8 mouse cellular contexts compared by ENCODE assay signal in genomic region chr10:63386991-63387390, GRCm38 (mm10). TPM values are rescaled to one million over a fixed set of nuclear protein-coding genes. Genes with fewer than 3 reads are reported as not detected.
DNase-seq lines count a peak whose midpoint lies in the region; ATAC-seq and TF ChIP-seq lines count a peak whose summit lies in the region.

No protein-coding gene starts in this region.

- in situ Hi-C loops in CH12.LX (cut with MboI; ENCODE audit: low pct_ligation_motif_present, low pct_unique_long_range_greater_than_20kb, low sequenced_read_pairs): no loop called here

- H3K4me3 ChIP-seq in CH12.LX (replicated peaks in 1 of 3; ENCODE audit: low read depth in 2 of 3, low read length in 2 of 3, poor library complexity in 1 of 3): peak overlapping the region in 1 of 3 experiments; percentile 34
- peak overlapping the region; percentile 58 for H3K4me3 ChIP-seq in forebrain, embryonic 14.5 days (ENCODE audit: low read depth, low read length)
- H3K4me3 ChIP-seq in liver, embryonic 13.5 days (replicated peaks): peak overlapping the region; percentile 66

- no peak overlapping the region for H3K27ac ChIP-seq in CH12.LX (ENCODE audit: insufficient read depth, low read depth)
- H3K27ac ChIP-seq in forebrain, embryonic 14.5 days (ENCODE audit: low read depth, low read length): no peak overlapping the region
- H3K27ac ChIP-seq in liver, embryonic 13.5 days: peak overlapping the region; percentile 78

- peak; percentile 13 for DNase-seq in heart, adult 11 months
- DNase-seq in heart, postnatal 25 days (ENCODE audit: low spot score): no peak
- DNase-seq in CH12.LX (ENCODE audit: extremely low read depth): no peak
- peak; percentile 36 for DNase-seq in forebrain, embryonic 14.5 days (ENCODE audit: low spot score)
- no peak for DNase-seq in liver, embryonic 13.5 days
- no peak for DNase-seq in urinary bladder, postnatal 4 days (ENCODE audit: low spot score in 2 of 2)
- DNase-seq in layer of hippocampus, adult 9-11 months: no peak

- no peak for TF ChIP-seq CTCF in CH12.LX (conservative IDR thresholded peaks at IDR 0.05 in 1 of 2, IDR thresholded peaks at IDR 0.05 in 1 of 2; ENCODE audit: low read depth in 2 of 2, low read length in 2 of 2)

- TF ChIP-seq EP300 in CH12.LX (IDR thresholded peaks at IDR 0.05; ENCODE audit: low read length): no peak

- 2% methylated on average over 10 of the region's 10 CpGs for WGBS in forebrain, embryonic 14.5 days
- 3% methylated on average over 10 of the region's 10 CpGs for WGBS in liver, embryonic 13.5 days (ENCODE audit: insufficient replicate concordance)

- TF ChIP-seq RAD21 in CH12.LX (IDR thresholded peaks at IDR 0.05; ENCODE audit: low read depth, low read length): no peak

- no peaks in the 10 kb centered on the region for H3K36me3 ChIP-seq in CH12.LX (replicated peaks in 1 of 2; ENCODE audit: control insufficient read depth in 1 of 2, insufficient read depth in 1 of 2, low read length in 1 of 2)
- H3K36me3 ChIP-seq in forebrain, embryonic 14.5 days (ENCODE audit: control insufficient read depth, insufficient read depth, low read length): no peaks in the 10 kb centered on the region
- no peaks in the 10 kb centered on the region for H3K36me3 ChIP-seq in liver, embryonic 13.5 days

- intact Hi-C loops in heart, postnatal 25 days (cut with DNase I): loop anchor here (5.0 kb wide), 1 partner anchor 40 kb away; no protein-coding TSS in a partner anchor

- ATAC-seq in forebrain, embryonic 14.5 days: no peak
- no peak for ATAC-seq in liver, embryonic 13.5 days (ENCODE audit: low read depth)
- ATAC-seq in megakaryocyte-erythroid progenitor cell, adult 5-6 weeks (replicated peaks; ENCODE audit: low FRiP score, low TSS enrichment, poor library complexity, severe bottlenecking): no peak

- H3K27me3 ChIP-seq in CH12.LX (replicated peaks): no peaks in the 10 kb centered on the region
- H3K27me3 ChIP-seq in forebrain, embryonic 14.5 days (replicated peaks; ENCODE audit: control insufficient read depth, insufficient read depth, low read length): no peaks in the 10 kb centered on the region
- H3K27me3 ChIP-seq in liver, embryonic 13.5 days: no peaks in the 10 kb centered on the region

- no peaks in the 10 kb centered on the region for H3K9me3 ChIP-seq in CH12.LX (replicated peaks; ENCODE audit: low read length)
- no peaks in the 10 kb centered on the region for H3K9me3 ChIP-seq in forebrain, embryonic 14.5 days (replicated peaks; ENCODE audit: control insufficient read depth, low read length)
- no peaks in the 10 kb centered on the region for H3K9me3 ChIP-seq in liver, embryonic 13.5 days (replicated peaks)

- H3K79me2 ChIP-seq in CH12.LX (replicated peaks; ENCODE audit: control insufficient read depth, extremely low read depth, insufficient read depth, poor library complexity, severe bottlenecking): no peaks in the 10 kb centered on the region

- peak overlapping the region; percentile 4; the same call in 1 of the 2 replicates for H3K9ac ChIP-seq in CH12.LX (ENCODE audit: insufficient read depth, low read depth)
- H3K9ac ChIP-seq in forebrain, embryonic 14.5 days (ENCODE audit: low read length): peak overlapping the region; percentile 67
- H3K9ac ChIP-seq in liver, embryonic 13.5 days: peak overlapping the region; percentile 75

- H3K4me2 ChIP-seq in CH12.LX (ENCODE audit: insufficient read depth, low read depth, poor library complexity, severe bottlenecking): peak overlapping the region; percentile 40
- peak overlapping the region; percentile 77 for H3K4me2 ChIP-seq in forebrain, embryonic 14.5 days (ENCODE audit: low read length)
- H3K4me2 ChIP-seq in liver, embryonic 13.5 days: peak overlapping the region; percentile 78

- dilution Hi-C loops in CH12.LX (cut with MboI; ENCODE audit: extremely low pct_ligation_motif_present, extremely low pct_unique_long_range_greater_than_20kb, low sequenced_read_pairs): no loop called here

- H3K4me1 ChIP-seq in CH12.LX (ENCODE audit: control insufficient read depth in 1 of 2, insufficient read depth in 2 of 2): peaks cover 0 to 7% of the 10 kb centered on the region in 2 experiments; a peak in 2 of 4 replicates
- H3K4me1 ChIP-seq in forebrain, embryonic 14.5 days (ENCODE audit: control insufficient read depth, insufficient read depth, low read length): no peaks in the 10 kb centered on the region
- peaks cover 16% of the 10 kb centered on the region for H3K4me1 ChIP-seq in liver, embryonic 13.5 days (replicated peaks)

- TF ChIP-seq POLR2A in CH12.LX (IDR thresholded peaks at IDR 0.05; ENCODE audit: low read depth, low read length): no peak

TF ChIP-seq in CH12.LX, 34 proteins besides CTCF, POLR2A, EP300 and RAD21:
- TF ChIP-seq SIN3A (IDR thresholded peaks at IDR 0.05; ENCODE audit: low read length): no peak
- no peak for TF ChIP-seq JUN (IDR thresholded peaks at IDR 0.05; ENCODE audit: insufficient read depth, low read depth, low read length)
- TF ChIP-seq ELF1 (IDR thresholded peaks at IDR 0.05; ENCODE audit: low read depth, low read length): no peak
- no peak for TF ChIP-seq PAX5 (IDR thresholded peaks at IDR 0.05; ENCODE audit: low read length)
- no peak for TF ChIP-seq BHLHE40 (IDR thresholded peaks at IDR 0.05; ENCODE audit: low read depth, low read length)
- no peak for TF ChIP-seq E2F4 (IDR thresholded peaks at IDR 0.05; ENCODE audit: insufficient replicate concordance, low read depth, low read length)
- no peak for TF ChIP-seq ZMIZ1 (IDR thresholded peaks at IDR 0.05; ENCODE audit: low read depth, low read length)
- TF ChIP-seq SMC3 (IDR thresholded peaks at IDR 0.05; ENCODE audit: low read depth, low read length): no peak
- TF ChIP-seq HCFC1 (IDR thresholded peaks at IDR 0.05; ENCODE audit: low read depth, low read length): no peak
- no peak for TF ChIP-seq RCOR1 (conservative IDR thresholded peaks at IDR 0.05; ENCODE audit: low read depth, low read length)
- no peak for TF ChIP-seq USF2 (conservative IDR thresholded peaks at IDR 0.05; ENCODE audit: low read depth, low read length)

RNA-seq across cellular contexts. Expression of gene Dnajc12, which starts 4.7 kb away (rescaled TPM):
- total RNA-seq in heart, postnatal 25 days (2021): 10 to 100 TPM in 1 of 2 experiments, 1 to 10 TPM in 1; 8.7 to 11.2 TPM
- total RNA-seq in CH12.LX (2012; rRNA removed) (3.7 and 3.8 TPM in 2 replicates), CH12.LX (2014; rRNA removed) (0.83 and 2.4 TPM in 2 replicates)
- 1.3 and 1.5 TPM in 2 replicates for polyA plus RNA-seq in CH12.LX (2012; ENCODE audit: insufficient read length, low read depth)
- polyA plus RNA-seq in forebrain, embryonic 14.5 days (2014; fragmentation: Nextera tagmentation; extraction: Ambion mirVana): 9.8 and 11.2 TPM in 2 replicates
- polyA plus RNA-seq in liver, embryonic 13.5 days (2015; fragmentation: Nextera tagmentation; extraction: Ambion mirVana): 16.5 and 18.1 TPM in 2 replicates
- 0.68 and 1.0 TPM in 2 replicates for total RNA-seq in megakaryocyte-erythroid progenitor cell, adult 5-6 weeks (2014; fragmentation: Nextera tagmentation)
- 2.5 and 2.8 TPM in 2 replicates for total RNA-seq in megakaryocyte-erythroid progenitor cell, adult 5-6 weeks (2017)

RNA-seq across cellular contexts. Expression of gene Sirt1, which starts 5.5 kb away (rescaled TPM):
- 10 to 100 TPM in 1 of 2 experiments, 1 to 10 TPM in 1; 9.9 to 12.0 TPM for total RNA-seq in heart, postnatal 25 days (2021)
- total RNA-seq in CH12.LX (2012; rRNA removed): 11.5 and 15.6 TPM in 2 replicates
- total RNA-seq in CH12.LX (2014; rRNA removed): 24.7 and 28.9 TPM in 2 replicates
- polyA plus RNA-seq in CH12.LX (2012; ENCODE audit: insufficient read length, low read depth): 15.7 and 17.4 TPM in 2 replicates
- 5.6 and 6.2 TPM in 2 replicates for polyA plus RNA-seq in forebrain, embryonic 14.5 days (2014; fragmentation: Nextera tagmentation; extraction: Ambion mirVana)
- 3.1 and 3.3 TPM in 2 replicates for polyA plus RNA-seq in liver, embryonic 13.5 days (2015; fragmentation: Nextera tagmentation; extraction: Ambion mirVana)
- total RNA-seq in megakaryocyte-erythroid progenitor cell, adult 5-6 weeks (2014; fragmentation: Nextera tagmentation): 29.8 and 39.3 TPM in 2 replicates
- total RNA-seq in megakaryocyte-erythroid progenitor cell, adult 5-6 weeks (2017): 60.1 and 66.1 TPM in 2 replicates

RNA-seq across cellular contexts. Expression of gene Gm7075, which starts 34.6 kb away (rescaled TPM):
- not detected for total RNA-seq in heart, postnatal 25 days (2021)
- not detected in 2 replicates for total RNA-seq in CH12.LX (2012; rRNA removed)
- total RNA-seq in CH12.LX (2014; rRNA removed): not detected in 2 replicates
- polyA plus RNA-seq in CH12.LX (2012; ENCODE audit: insufficient read length, low read depth): not detected in 2 replicates
- polyA plus RNA-seq in forebrain, embryonic 14.5 days (2014; fragmentation: Nextera tagmentation; extraction: Ambion mirVana): not detected in 2 replicates
- polyA plus RNA-seq in liver, embryonic 13.5 days (2015; fragmentation: Nextera tagmentation; extraction: Ambion mirVana): not detected in 2 replicates
- total RNA-seq in megakaryocyte-erythroid progenitor cell, adult 5-6 weeks (2014; fragmentation: Nextera tagmentation): not detected in 2 replicates
- not detected in 2 replicates for total RNA-seq in megakaryocyte-erythroid progenitor cell, adult 5-6 weeks (2017)

RNA-seq across cellular contexts. Expression of gene Ctnna3, which starts 42.9 kb away (rescaled TPM):
- total RNA-seq in heart, postnatal 25 days (2021): 10 to 100 TPM; 53.1 to 57.2 TPM
- total RNA-seq in CH12.LX (2012; rRNA removed) (not detected in 2 replicates), CH12.LX (2014; rRNA removed) (0.09 TPM in 1 of 2 replicates, not detected in the other)
- polyA plus RNA-seq in CH12.LX (2012; ENCODE audit: insufficient read length, low read depth): not detected in 2 replicates
- 0.41 and 0.61 TPM in 2 replicates for polyA plus RNA-seq in forebrain, embryonic 14.5 days (2014; fragmentation: Nextera tagmentation; extraction: Ambion mirVana)
- 0.05 and 0.13 TPM in 2 replicates for polyA plus RNA-seq in liver, embryonic 13.5 days (2015; fragmentation: Nextera tagmentation; extraction: Ambion mirVana)
- not detected in 2 replicates for total RNA-seq in megakaryocyte-erythroid progenitor cell, adult 5-6 weeks (2014; fragmentation: Nextera tagmentation)
- not detected in 2 replicates for total RNA-seq in megakaryocyte-erythroid progenitor cell, adult 5-6 weeks (2017)

Comparison
In these comparisons a context has a peak if more than half of its experiments do, and no peak if none do; other contexts are left out.
1. DNase-seq: peak in heart, adult 11 months (single experiment) and forebrain, embryonic 14.5 days (single experiment); none in heart, postnatal 25 days (single experiment), CH12.LX (single experiment), liver, embryonic 13.5 days (single experiment), urinary bladder, postnatal 4 days (0 of 2) and layer of hippocampus, adult 9-11 months (single experiment).
2. H3K9ac ChIP-seq: peak in every context shown above with its lines; median percentile 75 in liver, embryonic 13.5 days; 67 in forebrain, embryonic 14.5 days; 4 in CH12.LX.
3. Peak in every context shown above with its lines, with median percentiles within 50 percentile points of each other: H3K4me2 ChIP-seq.